Mouse (Mus musculus) liver, postnatal 0 days (tissue): ENCODE data around the gene Agpat3.

Source experiments
- CTCF ChIP-seq: sonication (generic); IDR thresholded peaks from 2 replicates; pipeline ENCODE4 v1.5.1; 2016; ENCODE audit warnings: antibody characterized with exemption, low read depth
- EP300 ChIP-seq: IDR thresholded peaks from 2 replicates; pipeline ENCODE4 v1.6.1; 2016; ENCODE audit warnings: antibody characterized with exemption, low read depth, mild to moderate bottlenecking

GRCm38 (mm10) chr10:78315145-78315544 lies 37.1 kb downstream of the Agpat3 start:
- TF ChIP-seq EP300 (no peak), CTCF (no peak)
